Mouse (Mus musculus): ENCODE measurements around the gene Cdc5l.

Cdc5l gene

DNA sequence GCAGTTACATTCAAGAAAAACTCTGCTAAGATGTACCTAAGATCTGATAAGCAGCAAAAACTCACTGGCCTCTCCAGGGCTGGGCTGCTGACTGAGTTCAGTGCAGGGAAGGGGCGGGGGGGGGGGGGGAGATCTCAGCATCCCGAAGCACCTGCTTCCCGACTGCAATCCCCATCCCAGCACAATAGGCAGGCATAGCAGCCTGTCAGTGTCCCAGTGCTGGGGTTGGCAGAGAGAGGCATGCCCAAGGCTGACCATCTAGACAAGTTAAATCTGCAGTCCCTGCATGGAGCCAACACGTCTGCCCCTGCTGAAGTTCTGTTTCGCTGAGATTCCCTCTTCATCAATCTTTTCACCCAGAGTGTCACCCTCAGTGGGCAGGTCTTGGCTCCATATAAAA, 63.0 kb downstream of the Cdc5l start:
- DNase-seq (ENCODE audit: low read depth, low spot score): no peak

DNA sequence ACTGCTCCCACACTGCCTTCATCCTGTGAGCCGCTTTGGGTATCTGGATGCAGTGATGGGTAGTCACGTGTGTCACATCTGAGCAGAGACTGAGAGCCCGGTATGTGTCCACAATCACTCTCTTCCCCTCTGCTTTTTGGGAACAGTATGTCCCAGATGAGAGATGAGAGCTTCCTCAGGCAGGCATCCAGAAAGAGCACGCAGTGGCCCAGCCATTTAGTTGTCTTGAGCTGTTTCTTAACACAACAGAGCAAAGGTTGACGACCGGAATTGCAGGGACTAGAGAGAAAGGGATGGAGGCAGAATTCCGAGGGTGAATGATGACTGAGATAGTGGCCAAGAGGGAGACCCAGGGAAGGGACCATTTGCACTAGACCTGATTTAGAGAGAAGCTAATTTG, 68.7 kb downstream of the Cdc5l start:
- DNase-seq (ENCODE audit: low read depth, low spot score): no peak

GRCm38 (mm10) chr17:45360950-45361349, 72.6 kb downstream of the Cdc5l start:
- DNase-seq (ENCODE audit: low read depth, low spot score): no peak

- DNase-seq (ENCODE audit: low read depth, low spot score): no peak
These were observed 74.1 kb downstream of the Cdc5l start for GRCm38 (mm10) chr17:45359443-45359842.

GRCm38 (mm10) chr17:45356431-45356830, 77.1 kb downstream of the Cdc5l start:
- DNase-seq (ENCODE audit: low read depth, low spot score): no peak

GRCm38 (mm10) chr17:45347951-45348350, 85.6 kb downstream of the Cdc5l start:
- DNase-seq (ENCODE audit: low read depth, low spot score): no peak

Data from mesoderm, embryonic 11.5 days (tissue).